Mouse (Mus musculus) telencephalon, adult 2 months (tissue): ENCODE data around the gene Nme9.

Experiments used
- DNase-seq: peaks from one replicate; pipeline ENCODE4 v3.0.0-alpha.2; 2011; ENCODE audit warnings: low read depth, low spot score

The Nme9 gene

DNA sequence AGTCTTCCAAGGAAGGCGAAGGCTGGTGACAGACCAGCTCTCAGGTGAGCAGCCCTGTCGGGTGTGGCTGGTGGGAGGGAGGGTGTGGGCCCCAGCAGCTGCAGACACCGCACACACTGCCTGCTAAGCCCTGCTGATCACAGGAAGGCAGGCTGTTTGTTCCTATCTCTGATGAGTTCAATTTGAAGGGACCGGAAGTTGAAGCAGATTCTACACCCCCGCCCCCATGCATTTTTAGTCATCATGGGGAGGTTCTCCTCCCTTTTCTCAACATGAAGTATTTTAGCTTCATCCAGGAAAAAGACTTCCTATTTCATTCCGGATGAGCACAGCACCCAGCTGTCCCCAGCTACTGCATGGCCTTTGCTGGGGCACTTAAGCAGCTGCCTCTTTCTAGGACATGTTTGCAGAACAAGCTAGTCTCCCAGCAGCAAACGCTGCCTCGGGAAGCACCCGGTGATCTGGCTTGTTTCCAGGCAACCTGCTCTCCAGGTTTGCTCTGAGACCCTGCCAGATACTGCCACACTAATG is 28.0 kb downstream of the Nme9 start:
- peak; percentile 55 for DNase-seq

DNA sequence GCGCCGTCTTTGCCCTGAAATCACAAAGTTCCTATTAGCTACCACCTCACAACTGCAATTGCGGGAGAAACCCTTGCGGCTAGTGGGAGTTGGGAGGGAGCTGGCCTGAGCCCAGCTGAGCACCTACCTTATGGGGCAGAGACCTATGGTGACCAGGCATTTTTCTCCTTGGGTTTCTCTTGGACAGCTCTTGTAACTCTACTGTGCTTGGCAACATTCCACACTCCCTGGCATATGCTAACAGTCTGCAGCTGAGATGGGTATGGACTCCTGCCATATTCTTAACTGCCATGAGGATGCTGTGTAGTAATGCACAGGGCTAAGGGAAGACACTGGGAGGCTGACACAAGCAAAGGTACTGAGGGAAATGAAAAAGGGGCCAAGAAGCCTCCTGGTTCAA is 29.5 kb downstream of the Nme9 start:
- DNase-seq, result peak; percentile 46

DNA sequence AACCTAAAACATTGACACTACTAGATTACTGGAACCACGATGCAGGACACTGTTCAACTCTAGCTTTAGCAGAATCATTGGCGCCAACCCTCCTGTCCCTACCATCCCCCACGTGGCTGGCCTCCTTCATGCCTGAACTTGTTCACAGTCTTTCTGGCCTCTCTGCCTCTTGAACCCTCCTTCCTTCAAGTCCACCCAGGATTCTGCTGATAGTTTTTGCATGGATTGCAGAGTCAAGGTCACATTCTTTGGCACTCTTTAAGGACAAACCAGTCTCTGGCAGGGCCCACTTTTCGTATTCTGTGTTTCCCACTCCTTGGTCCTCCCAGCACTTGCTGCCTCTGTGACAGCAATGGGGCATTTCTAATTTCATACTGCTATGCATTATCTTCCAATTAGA is 31.9 kb downstream of the Nme9 start:
- no peak for DNase-seq

DNA sequence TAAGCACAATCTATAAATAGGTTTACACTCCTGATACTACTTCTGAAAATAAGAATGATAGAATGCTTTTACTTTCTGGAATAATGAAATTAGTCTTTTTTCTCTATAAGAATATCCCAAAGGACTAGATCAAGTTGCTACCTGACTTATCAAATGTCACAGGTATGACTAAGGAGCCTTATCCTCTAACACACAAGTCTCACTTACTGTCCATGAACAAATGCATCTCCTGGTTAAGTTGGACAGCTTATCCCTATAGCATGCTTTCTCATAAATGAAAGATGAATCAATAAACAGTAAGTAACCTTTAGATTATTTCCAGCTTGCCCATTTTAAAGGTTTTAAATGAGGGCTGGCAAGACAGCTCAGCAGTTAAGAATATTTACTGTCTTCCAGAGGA is 33.4 kb downstream of the Nme9 start:
- DNase-seq, result no peak

DNA sequence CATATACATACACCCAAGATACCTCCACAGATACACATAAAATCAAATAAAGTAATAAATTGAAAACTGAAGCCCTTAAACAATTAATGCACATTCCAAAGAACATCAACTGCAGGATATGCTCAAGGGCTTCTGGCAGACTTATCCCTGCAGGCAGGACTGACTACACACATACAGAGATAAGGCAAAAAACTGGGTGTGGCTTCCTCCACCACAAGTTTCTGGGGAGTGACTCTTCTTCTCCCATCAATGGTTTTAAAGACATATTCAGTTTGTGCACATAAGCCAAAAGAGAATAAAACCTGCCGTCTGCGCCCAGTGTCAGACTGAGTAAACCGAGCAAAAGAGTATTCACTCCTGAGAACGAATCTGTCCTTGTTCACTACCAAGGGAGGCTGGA is 33.9 kb downstream of the Nme9 start:
- no peak for DNase-seq

DNA sequence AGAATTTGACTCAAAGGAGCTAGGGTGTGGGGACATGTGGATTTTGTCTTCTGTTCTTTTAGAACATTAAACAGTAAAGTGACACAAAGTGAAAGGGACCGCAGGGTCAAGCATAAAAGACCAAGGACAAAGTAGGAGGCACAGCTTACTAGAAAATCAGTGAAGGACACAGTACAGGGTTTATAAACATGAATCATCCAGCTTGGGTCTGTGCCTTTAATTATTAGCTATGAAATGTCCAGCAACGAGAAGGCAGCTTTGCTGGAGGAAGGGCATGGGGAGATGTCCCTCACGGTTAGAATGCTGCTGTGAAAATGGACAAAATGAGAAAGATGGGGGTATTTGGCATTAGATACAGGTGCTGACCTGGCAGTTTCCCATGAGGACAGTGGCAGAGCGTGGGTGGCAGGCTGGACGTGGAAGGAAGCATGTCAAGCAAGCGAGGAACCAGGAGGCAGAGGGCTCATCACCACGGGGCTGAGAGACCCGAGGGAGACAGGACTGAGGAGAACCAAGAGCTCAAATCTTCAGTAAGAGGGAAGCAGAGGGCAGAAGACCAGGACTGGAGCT is 35.9 kb downstream of the Nme9 start:
- DNase-seq, result no peak

DNA sequence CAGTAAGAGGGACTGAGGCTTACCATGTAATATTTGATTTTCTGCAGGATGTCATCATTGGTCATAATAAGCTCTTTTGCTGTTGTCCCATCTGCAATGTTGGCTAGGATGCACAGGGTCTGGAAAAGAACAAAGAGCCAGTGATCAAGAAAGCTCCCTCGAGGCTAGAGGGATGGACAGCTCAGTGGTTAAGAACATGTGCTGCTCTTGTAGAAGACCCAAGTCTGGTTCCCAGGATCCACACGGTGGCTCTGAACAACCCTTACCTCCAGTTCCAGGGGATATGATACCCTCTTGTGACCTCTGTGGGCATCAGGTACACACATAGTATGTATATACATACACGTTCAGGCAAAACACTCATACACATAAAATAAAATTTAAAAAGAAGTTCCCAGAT is 36.6 kb downstream of the Nme9 start:
- DNase-seq, result no peak

DNA sequence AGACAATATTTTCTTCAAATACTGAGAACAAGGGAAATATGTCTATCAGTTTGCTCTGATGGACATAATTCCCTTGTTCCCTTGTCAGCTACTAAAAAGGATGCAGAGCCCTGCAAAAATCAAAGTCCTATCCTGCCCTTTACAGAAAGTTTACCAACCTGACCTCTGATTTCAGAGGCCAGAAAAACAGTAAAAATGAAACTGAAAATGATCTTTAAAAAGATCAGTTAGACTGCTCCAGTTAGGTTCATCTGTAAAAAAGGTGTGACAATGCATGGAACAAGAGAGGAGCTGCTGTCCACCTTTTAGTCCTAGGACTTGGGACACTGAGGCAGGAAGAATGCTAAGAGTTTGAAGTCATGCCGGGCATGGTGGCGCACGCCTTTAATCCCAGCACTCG is 39.8 kb downstream of the Nme9 start:
- DNase-seq, result no peak

DNA sequence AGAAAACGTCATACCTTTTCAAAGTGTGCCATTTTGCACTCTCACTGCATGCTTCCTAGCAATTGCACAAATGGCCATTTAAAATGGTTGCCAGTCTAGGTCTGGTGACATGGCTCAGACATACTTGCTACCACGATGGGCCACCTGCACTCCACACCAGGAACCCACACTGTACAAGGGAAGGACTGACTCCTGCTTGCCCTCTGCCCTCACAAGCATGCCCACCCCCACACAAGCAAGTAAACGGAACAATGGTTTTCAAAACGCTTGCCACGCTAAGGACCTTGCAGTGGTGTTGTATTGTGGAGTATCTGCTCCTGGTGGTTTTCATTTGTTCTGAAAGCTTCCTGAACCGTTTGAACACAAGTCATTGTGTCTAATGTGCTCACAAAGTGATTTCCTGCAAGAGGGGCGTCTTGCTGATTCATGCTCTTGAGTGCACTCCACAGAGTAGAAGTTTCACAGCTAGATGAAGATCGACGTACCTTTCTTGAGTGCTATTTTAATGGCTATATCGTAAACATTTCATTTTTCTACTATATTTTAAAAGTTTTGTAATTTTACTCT is 41.4 kb downstream of the Nme9 start:
- DNase-seq, result no peak

DNA sequence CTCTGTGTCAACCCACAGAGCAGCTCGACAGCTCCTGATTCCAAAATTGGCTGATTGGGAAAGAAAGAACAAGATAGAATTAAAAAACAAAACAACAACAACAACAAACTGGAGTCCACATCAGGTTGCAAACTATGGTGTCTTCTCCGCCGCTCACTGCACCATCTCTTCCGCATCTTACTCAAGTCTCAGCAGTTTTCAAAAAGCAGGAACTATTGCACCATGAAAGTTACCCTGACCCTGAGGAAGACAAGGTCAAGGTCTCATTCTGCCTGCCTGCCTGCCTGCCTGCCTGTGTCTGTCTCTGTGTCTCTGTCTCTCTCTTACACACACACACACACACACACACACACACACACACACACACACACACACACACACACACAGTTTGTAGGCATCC is 48.1 kb downstream of the Nme9 start:
- DNase-seq, result no peak

DNA sequence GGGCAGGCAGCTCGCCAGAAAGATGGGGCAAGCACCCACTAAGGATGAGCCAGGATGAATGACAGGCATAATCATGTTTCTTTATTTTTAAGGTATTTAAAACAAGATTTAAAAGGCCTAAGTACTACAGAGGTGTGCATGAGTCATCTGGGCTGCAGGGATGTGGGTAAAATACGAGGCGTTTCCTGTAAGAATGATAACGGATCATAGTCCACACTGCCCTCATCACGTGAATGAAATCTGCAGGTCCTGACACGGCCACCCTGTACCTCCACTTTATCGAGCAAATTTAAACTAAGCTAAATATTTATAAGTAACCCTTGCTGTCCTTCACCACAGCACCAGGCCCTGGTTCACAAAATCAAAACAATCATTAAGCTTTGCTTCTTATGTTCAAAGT is 54.6 kb downstream of the Nme9 start:
- no peak for DNase-seq
